Mouse (Mus musculus) ovary, postnatal 36 days (tissue): ENCODE measurements around the gene Fras1.

Source experiments
- DNase-seq: peaks from one replicate; pipeline ENCODE4 v3.0.0; 2022; ENCODE audit warnings: low spot score, mixed read lengths

Gene Fras1

GRCm38 (mm10) chr5:96792936-96793718 is 419.4 kb downstream of the Fras1 start, which contains the start of gene Anxa3:
TSS of gene Anxa3 (plus strand) at chr5:96793339.
- peak; percentile 56 for DNase-seq

- no peak for DNase-seq
Measured at GRCm38 (mm10) chr5:96793953-96794635, 420.3 kb downstream of the Fras1 start.

GRCm38 (mm10) chr5:96795752-96796151 is 422.0 kb downstream of the Fras1 start:
- DNase-seq = no peak

GRCm38 (mm10) chr5:96797465-96797864 is 423.7 kb downstream of the Fras1 start:
- DNase-seq = no peak

- DNase-seq = no peak
Measured at GRCm38 (mm10) chr5:96799165-96799564, 425.4 kb downstream of the Fras1 start.

GRCm38 (mm10) chr5:96799969-96800368 is 426.2 kb downstream of the Fras1 start:
- DNase-seq = no peak

- no peak for DNase-seq
Measured at GRCm38 (mm10) chr5:96802185-96802584, 428.4 kb downstream of the Fras1 start.

- DNase-seq = no peak
Measured at GRCm38 (mm10) chr5:96803091-96803490, 429.3 kb downstream of the Fras1 start.

- no peak for DNase-seq
Measured at GRCm38 (mm10) chr5:96804304-96804703, 430.5 kb downstream of the Fras1 start.

- DNase-seq = no peak
Measured at GRCm38 (mm10) chr5:96804813-96805212, 431.1 kb downstream of the Fras1 start.

- DNase-seq = no peak
Measured at GRCm38 (mm10) chr5:96810620-96811019, 436.9 kb downstream of the Fras1 start.

- DNase-seq = no peak
Measured at GRCm38 (mm10) chr5:96824769-96825327, 451.1 kb downstream of the Fras1 start.

GRCm38 (mm10) chr5:96827176-96827575 is 453.4 kb downstream of the Fras1 start:
- DNase-seq = peak; percentile 59
